Mouse (Mus musculus) kidney, adult 2 months (tissue): Measurements from ENCODE around the gene Smad6.

Experiments
- CTCF ChIP-seq: fragments of 200-500 bp; conservative IDR thresholded peaks from 2 replicates; pipeline ENCODE4 v1.5.1; 2011; ENCODE audit warnings: low read depth, mild to moderate bottlenecking, control low read depth, low read length, moderate library complexity, mixed read lengths; ENCODE audit not compliant: insufficient read depth, insufficient read length
- POLR2A ChIP-seq: fragments of 200-500 bp; IDR thresholded peaks from one replicate; pipeline ENCODE4 v1.6.1; 2011; ENCODE audit warnings: low read depth, low read length, control low read depth

DNA sequence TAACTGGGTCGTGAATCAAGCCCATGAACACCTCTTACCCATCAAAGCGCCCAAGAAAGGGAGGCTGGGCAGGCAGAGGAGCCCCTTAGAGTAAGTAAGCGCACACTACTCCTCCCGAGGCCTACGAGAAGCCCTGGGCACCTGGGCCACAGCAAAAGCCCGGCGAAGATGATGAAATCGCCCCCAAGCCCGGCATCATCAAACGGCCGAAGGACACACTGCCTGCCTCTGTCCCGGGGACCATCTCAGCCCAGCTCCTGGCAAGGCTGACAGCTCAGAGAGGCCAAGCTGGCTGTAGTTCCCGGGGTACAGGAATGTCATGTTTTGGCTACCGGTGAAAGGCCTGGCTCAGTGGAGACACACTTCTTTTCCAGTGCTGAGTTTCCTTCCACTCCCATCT lies 23.8 kb downstream of the Smad6 start:
- TF ChIP-seq CTCF (no peak), POLR2A (no peak)
